Mouse (Mus musculus) intestine, embryonic 14.5 days (tissue): ENCODE measurements around the gene Flot1. TPM values are rescaled to one million over a fixed set of nuclear protein-coding genes. Genes with fewer than 3 reads are reported as not detected.

Experiments
- ATAC-seq: fragments of 200-750 bp; cut with Nextera tagmentation; replicated peaks from 2 replicates; pipeline ENCODE4 v1.8.0; 2017; ENCODE audit warnings: low read depth, moderate number of reproducible peaks, moderate TSS enrichment, moderate library complexity; ENCODE audit not compliant: low FRiP score, low TSS enrichment
- DNase-seq: peaks from one replicate; pipeline ENCODE4 v3.0.0-alpha.2; 2018; ENCODE audit warnings: low spot score
- H3K27ac ChIP-seq: fragments of 300-500 bp; sonication (generic); 2 replicates; pipeline ENCODE4 v1.5.1; 2014; ENCODE audit warnings: low read depth, mild to moderate bottlenecking, control low read depth
- H3K27me3 ChIP-seq: fragments of 300-500 bp; sonication (generic); replicated peaks from 2 replicates; pipeline ENCODE4 v1.6.1; 2014; ENCODE audit warnings: low read length, control low read depth; ENCODE audit not compliant: control insufficient read depth, insufficient read depth
- H3K36me3 ChIP-seq: fragments of 300-500 bp; sonication (generic); 2 replicates; pipeline ENCODE4 v1.6.1; 2014; ENCODE audit warnings: low read length, control low read depth; ENCODE audit not compliant: control insufficient read depth, insufficient read depth
- H3K4me1 ChIP-seq: fragments of 300-500 bp; sonication (generic); replicated peaks from 2 replicates; pipeline ENCODE4 v1.6.1; 2014; ENCODE audit warnings: low read length, control low read depth, mixed read lengths; ENCODE audit not compliant: control insufficient read depth, insufficient read depth
- H3K4me2 ChIP-seq: fragments of 300-500 bp; sonication (generic); 2 replicates; pipeline ENCODE4 v1.6.1; 2014; ENCODE audit warnings: low read length
- H3K4me3 ChIP-seq: fragments of 300-500 bp; sonication (generic); 2 replicates; pipeline ENCODE4 v1.5.1; 2014; ENCODE audit warnings: low read depth, low read length, control low read depth, mixed read lengths
- H3K9ac ChIP-seq: fragments of 300-500 bp; sonication (generic); 2 replicates; pipeline ENCODE4 v1.6.1; 2014; ENCODE audit warnings: mild to moderate bottlenecking, low read length
- H3K9me3 ChIP-seq: fragments of 300-500 bp; sonication (generic); 2 replicates; pipeline ENCODE4 v1.6.1; 2016; ENCODE audit warnings: low read length, control low read depth; ENCODE audit not compliant: control insufficient read depth
- WGBS: fragments of 180-500 bp; shearing (Covaris S2); extraction: QIAGEN DNeasy Blood & Tissue Kit; methylation state at CpG from one replicate; pipeline ENCODE4 v1.1.7; 2014; 5-methylcytosine and 5-hydroxymethylcytosine counted together
- polyA plus RNA-seq: library from polyadenylated mRNA; unstranded; fragments of >200 nt; fragmentation: Nextera tagmentation; extraction: Ambion mirVana; gene quantifications from 2 replicates; pipeline ENCODE4 v1.2.1, GENCODE M21; 2014

Flot1 gene
- polyA plus RNA-seq, 1 experiment from 2014 or later, result 42.5 TPM

GRCm38 (mm10) chr17:35842006-35842405, 19.0 kb downstream of the Flot1 start:
- Histone ChIP-seq H3K27ac (peak overlapping the region; percentile 66), H3K9ac (peak overlapping the region; percentile 75), H3K27me3 (no peaks in the 10 kb centered on the region), H3K4me2 (peak overlapping the region; percentile 70), H3K4me1 (peaks cover 9% of the 10 kb centered on the region), H3K4me3 (peak overlapping the region; percentile 40), H3K9me3 (no peaks in the 10 kb centered on the region), H3K36me3 (peaks cover 30% of the 10 kb centered on the region)
- ATAC-seq, result no peak
- no peak for DNase-seq
- 16% methylated on average over 11 of the region's 11 CpGs for WGBS

GRCm38 (mm10) chr17:35843514-35843913, 20.5 kb downstream of the Flot1 start:
- 92% methylated on average over 3 of the region's 3 CpGs for WGBS
- no peak overlapping the region for H3K4me2 ChIP-seq
- no peaks in the 10 kb centered on the region for H3K27me3 ChIP-seq
- no peak overlapping the region for H3K9ac ChIP-seq
- no peak overlapping the region for H3K27ac ChIP-seq
- no peak for ATAC-seq
- peaks cover 9% of the 10 kb centered on the region for H3K4me1 ChIP-seq
- no peak for DNase-seq
- H3K36me3 ChIP-seq, result peaks cover 45% of the 10 kb centered on the region
- H3K9me3 ChIP-seq, result no peaks in the 10 kb centered on the region
- no peak overlapping the region for H3K4me3 ChIP-seq

DNA sequence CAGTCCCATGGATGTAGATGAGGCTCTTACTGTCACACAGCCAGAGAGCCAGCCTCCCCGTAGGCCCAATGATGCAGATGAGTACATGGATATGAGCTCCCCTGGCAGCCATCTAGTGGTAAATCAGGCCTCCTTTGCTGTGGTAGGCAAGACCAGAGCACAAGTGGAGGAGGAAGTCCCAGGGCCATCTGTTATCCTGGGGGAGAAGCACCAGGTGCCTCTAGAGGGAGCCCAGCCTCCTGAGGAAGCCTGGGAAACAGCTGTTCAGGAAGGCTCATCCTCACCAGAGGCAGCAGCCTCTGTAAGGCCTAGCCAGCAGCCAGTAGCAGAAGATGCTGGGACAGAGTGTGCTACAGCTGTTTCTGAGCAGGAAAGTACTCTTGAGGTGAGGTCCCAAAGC, 25.1 kb downstream of the Flot1 start:
- ATAC-seq (no peak), DNase-seq (no peak)
- peaks cover 89% of the 10 kb centered on the region for H3K36me3 ChIP-seq

GRCm38 (mm10) chr17:35850974-35851373, 27.9 kb downstream of the Flot1 start:
- no peak overlapping the region for H3K27ac ChIP-seq
- H3K36me3 ChIP-seq, result peaks cover 91% of the 10 kb centered on the region
- whole genome bisulfite sequencing, result 91% methylated on average over 3 of the region's 3 CpGs
- no peaks in the 10 kb centered on the region for H3K4me1 ChIP-seq
- no peaks in the 10 kb centered on the region for H3K27me3 ChIP-seq
- no peak overlapping the region for H3K4me3 ChIP-seq
- no peak overlapping the region for H3K4me2 ChIP-seq
- no peak overlapping the region for H3K9ac ChIP-seq
- DNase-seq (no peak), ATAC-seq (no peak)
- H3K9me3 ChIP-seq, result no peaks in the 10 kb centered on the region

More for the DNA sequence above, 25.1 kb downstream of the Flot1 start:
- H3K4me2 ChIP-seq, result no peak overlapping the region
- H3K9me3 ChIP-seq, result no peaks in the 10 kb centered on the region
- WGBS, result 65% methylated on average over 1 of the region's 1 CpGs
- H3K27me3 ChIP-seq, result no peaks in the 10 kb centered on the region
- no peak overlapping the region for H3K27ac ChIP-seq
- no peaks in the 10 kb centered on the region for H3K4me1 ChIP-seq
- H3K4me3 ChIP-seq, result no peak overlapping the region
- no peak overlapping the region for H3K9ac ChIP-seq

DNA sequence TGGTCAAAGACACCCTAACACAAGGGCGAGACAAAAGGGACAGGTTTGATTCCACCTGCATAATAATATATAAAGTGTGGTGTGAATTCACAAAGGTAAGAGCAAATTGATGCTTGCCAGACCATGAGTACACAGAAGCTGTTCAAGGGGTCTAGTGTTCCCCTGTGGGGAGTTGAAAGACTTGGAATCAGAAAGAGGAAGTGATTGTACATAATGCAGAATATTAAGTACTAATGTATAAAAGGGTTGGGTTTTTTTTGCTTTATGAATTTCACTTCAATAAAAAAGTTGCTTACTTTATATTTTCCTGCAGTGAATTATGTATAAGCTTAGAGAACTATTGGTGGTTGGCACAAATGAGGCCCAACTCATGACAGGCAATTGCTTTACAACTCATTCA, 36.3 kb downstream of the Flot1 start:
- no peaks in the 10 kb centered on the region for H3K9me3 ChIP-seq
- DNase-seq (no peak), ATAC-seq (no peak)
- H3K4me1 ChIP-seq, result peaks cover 6% of the 10 kb centered on the region
- no peak overlapping the region for H3K27ac ChIP-seq
- H3K4me2 ChIP-seq, result no peak overlapping the region
- no peaks in the 10 kb centered on the region for H3K27me3 ChIP-seq
- no peak overlapping the region for H3K9ac ChIP-seq
- peaks cover 30% of the 10 kb centered on the region for H3K36me3 ChIP-seq
- H3K4me3 ChIP-seq, result no peak overlapping the region
- 89% methylated on average over 1 of the region's 1 CpGs for WGBS

GRCm38 (mm10) chr17:35859835-35860234, 36.8 kb downstream of the Flot1 start:
- no peak overlapping the region for H3K9ac ChIP-seq
- ATAC-seq (no peak), DNase-seq (no peak)
- no peak overlapping the region for H3K27ac ChIP-seq
- H3K4me3 ChIP-seq, result no peak overlapping the region
- WGBS, result 71% methylated on average over 2 of the region's 2 CpGs
- peaks cover 11% of the 10 kb centered on the region for H3K4me1 ChIP-seq
- H3K36me3 ChIP-seq, result peaks cover 25% of the 10 kb centered on the region
- no peak overlapping the region for H3K4me2 ChIP-seq
- H3K9me3 ChIP-seq, result no peaks in the 10 kb centered on the region
- H3K27me3 ChIP-seq, result no peaks in the 10 kb centered on the region

DNA sequence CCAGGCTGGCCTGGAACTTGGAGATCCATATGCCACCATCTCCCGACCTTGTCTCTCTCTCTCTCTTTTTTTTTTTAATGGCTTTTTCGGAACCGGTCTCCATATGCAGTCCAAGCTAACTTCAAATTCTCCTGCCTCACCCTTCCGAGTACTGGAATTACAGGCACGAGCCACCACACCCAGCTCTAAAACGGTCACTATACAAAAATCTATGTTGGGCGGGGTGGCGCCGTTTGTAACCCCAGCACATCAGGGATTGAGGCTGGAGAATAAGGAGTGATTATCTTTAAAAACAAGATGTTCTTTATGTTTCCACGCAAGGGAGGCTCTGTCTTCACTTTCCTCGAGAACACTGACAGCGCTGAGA, 37.8 kb downstream of the Flot1 start:
- H3K27ac ChIP-seq, result peak overlapping the region; percentile 89; the same call in 1 of the 2 replicates
- no peak for ATAC-seq

DNA sequence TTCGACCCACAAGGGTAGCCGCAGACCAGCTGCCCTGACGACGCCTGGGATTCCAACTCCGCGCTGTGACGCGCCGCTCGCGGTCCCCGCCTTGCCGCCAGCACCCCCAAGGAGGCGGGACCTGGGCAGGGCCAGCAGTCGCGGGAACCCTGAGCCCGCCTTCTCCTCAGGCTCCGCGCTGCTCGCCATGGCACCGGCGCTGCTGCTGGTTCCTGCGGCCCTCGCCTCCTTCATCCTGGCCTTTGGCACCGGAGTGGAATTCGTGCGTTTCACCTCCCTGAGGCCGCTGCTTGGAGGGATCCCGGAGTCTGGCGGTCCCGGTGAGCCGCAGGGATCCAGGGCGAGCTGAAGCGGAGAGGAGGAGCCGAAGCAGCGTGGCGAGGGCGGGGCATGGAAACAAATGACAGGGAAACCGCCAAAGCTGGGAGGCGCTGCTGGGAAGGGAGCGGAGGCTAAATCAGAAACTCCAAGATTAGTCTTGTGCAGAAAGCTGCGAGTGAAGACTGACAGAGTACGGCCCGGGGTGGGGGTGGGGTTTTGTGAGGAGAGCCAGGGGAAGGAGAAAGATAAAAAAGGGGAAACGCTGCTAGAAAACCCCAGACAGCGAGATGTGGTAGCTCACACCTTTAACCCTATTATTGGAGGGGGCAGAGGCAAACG, 38.3 kb downstream of the Flot1 start, which contains the start of gene Nrm:
Nrm (plus strand) TSS at position 121 of the 660 bp plus-strand sequence.
- no peaks in the 10 kb centered on the region for H3K9me3 ChIP-seq
- H3K9ac ChIP-seq, result peak within 1 kb of the TSS; percentile 67
- H3K4me2 ChIP-seq, result peak within 1 kb of the TSS; percentile 59
- ATAC-seq, result peak; percentile 91
- H3K4me3 ChIP-seq, result peak within 1 kb of the TSS; percentile 83
- H3K27ac ChIP-seq, result peak within 1 kb of the TSS; percentile 89
- DNase-seq, result peak; percentile 97
- H3K36me3 ChIP-seq, result peaks cover 21% of the 10 kb centered on the region
- WGBS, result under 1% methylated on average over 47 of the region's 47 CpGs
- H3K4me1 ChIP-seq, result peaks cover 15% of the 10 kb centered on the region
- no peaks in the 10 kb centered on the region for H3K27me3 ChIP-seq

More for the DNA sequence above, 37.8 kb downstream of the Flot1 start:
- peak overlapping the region; percentile 67 for H3K9ac ChIP-seq
- H3K9me3 ChIP-seq, result no peaks in the 10 kb centered on the region
- 6% methylated on average over 12 of the region's 12 CpGs for WGBS
- peaks cover 15% of the 10 kb centered on the region for H3K4me1 ChIP-seq
- H3K4me3 ChIP-seq, result peak overlapping the region; percentile 83
- H3K27me3 ChIP-seq, result no peaks in the 10 kb centered on the region
- H3K36me3 ChIP-seq, result peaks cover 21% of the 10 kb centered on the region
- H3K4me2 ChIP-seq, result peak overlapping the region; percentile 59
- no peak for DNase-seq

- no peak for ATAC-seq
- no peak for DNase-seq
These were observed 41.9 kb downstream of the Flot1 start for GRCm38 (mm10) chr17:35864832-35865353.

More at GRCm38 (mm10) chr17:35864832-35865353, 41.9 kb downstream of the Flot1 start:
- 26% methylated on average over 10 of the region's 10 CpGs for WGBS
- Histone ChIP-seq H3K4me1 (peaks cover 42% of the 10 kb centered on the region), H3K9ac (peak overlapping the region; percentile 62), H3K36me3 (no peaks in the 10 kb centered on the region), H3K27ac (peak overlapping the region; percentile 96), H3K4me3 (peak overlapping the region; percentile 68), H3K4me2 (peak overlapping the region; percentile 92), H3K9me3 (no peaks in the 10 kb centered on the region), H3K27me3 (no peaks in the 10 kb centered on the region)
